Comparison of ENCODE assay signal across 8 mouse cellular contexts in the genomic region with DNA sequence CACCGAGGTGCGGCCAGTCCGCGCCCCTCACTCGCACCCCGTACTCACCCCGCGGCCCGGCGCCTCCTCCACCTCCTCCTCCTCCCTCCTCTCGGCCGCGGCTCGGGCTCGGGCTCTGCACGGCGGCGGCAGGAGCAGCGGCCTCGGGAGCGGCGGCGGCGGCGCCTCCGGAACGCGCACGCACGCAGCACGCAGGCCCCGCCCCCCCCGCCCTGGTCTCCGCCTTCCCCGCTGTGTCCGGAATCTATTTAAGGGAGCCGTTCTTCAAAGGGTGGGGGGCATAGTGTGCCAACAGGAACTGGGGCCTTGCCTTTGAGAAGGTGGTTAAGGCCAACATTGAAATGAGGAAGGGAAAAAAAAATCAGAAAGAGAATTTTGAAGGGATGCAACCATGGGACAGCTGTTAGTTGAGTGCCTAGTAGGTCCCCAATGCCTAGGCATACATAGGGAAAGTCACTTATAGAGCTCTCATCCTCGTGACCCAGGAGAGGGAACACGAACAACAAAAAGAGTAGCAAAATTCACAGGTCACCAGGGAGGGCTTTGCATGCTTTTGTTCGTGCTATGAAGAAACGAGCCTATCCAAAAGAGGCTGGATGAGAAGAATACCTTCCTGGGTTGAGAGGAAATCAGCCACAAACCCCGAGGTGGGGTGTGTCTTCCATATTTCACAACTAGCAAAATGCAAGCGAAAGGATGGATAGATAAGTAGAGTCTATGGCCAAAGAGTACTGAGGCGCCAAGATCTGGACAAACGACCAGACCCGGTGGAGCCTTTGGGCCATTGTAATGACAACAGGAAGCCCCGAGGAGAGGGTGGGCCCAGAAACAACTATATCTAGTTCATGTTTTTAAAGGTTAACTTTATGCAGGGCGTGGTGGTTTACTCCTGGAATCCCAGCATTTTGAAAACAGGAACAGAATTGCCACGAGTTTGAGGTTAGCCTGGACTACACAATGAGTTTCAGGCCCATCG. TPM values are rescaled to one million over a fixed set of nuclear protein-coding genes. Genes with fewer than 3 reads are reported as not detected.
A peak's percentile ranks its signal among the peaks of the same experiment; 100 is the strongest.
DNase-seq lines count a peak whose midpoint lies in the region; ATAC-seq and TF ChIP-seq lines count a peak whose summit lies in the region.

A gene (minus strand): TSS at position 146 of the 976 bp plus-strand sequence.

- H3K36me3 ChIP-seq in E14TG2a.4 (ENCODE audit: insufficient read depth, low read length), result no peaks in the 10 kb centered on the region
- H3K36me3 ChIP-seq in forebrain, embryonic 14.5 days (ENCODE audit: control insufficient read depth, insufficient read depth, low read length), result no peaks in the 10 kb centered on the region
- no peaks in the 10 kb centered on the region for H3K36me3 ChIP-seq in neural tube, embryonic 15.5 days

- H3K9me3 ChIP-seq in E14TG2a.4 (ENCODE audit: low read length), result no peaks in the 10 kb centered on the region
- H3K9me3 ChIP-seq in forebrain, embryonic 14.5 days (replicated peaks; ENCODE audit: control insufficient read depth, low read length), result no peaks in the 10 kb centered on the region
- H3K9me3 ChIP-seq in neural tube, embryonic 15.5 days (replicated peaks), result no peaks in the 10 kb centered on the region

- peak; percentile 84 for DNase-seq in forebrain, embryonic 14.5 days (ENCODE audit: low spot score)
- peak; percentile 81 to 82 for DNase-seq in heart, postnatal 10 days
- DNase-seq in kidney, postnatal 4 days, result peak; percentile 79 to 88
- DNase-seq in lung, adult 18-20 months, result peak; percentile 73 to 75
- peak; percentile 85 for DNase-seq in testis, postnatal 10 days (ENCODE audit: low spot score)

- 0 out of 2 replicates have a peak, but pooled peaks cover 6% of the 10 kb centered on the region for H3K27me3 ChIP-seq in E14TG2a.4 (ENCODE audit: insufficient read depth, low read length)
- H3K27me3 ChIP-seq in forebrain, embryonic 14.5 days (replicated peaks; ENCODE audit: control insufficient read depth, insufficient read depth, low read length), result no peaks in the 10 kb centered on the region
- H3K27me3 ChIP-seq in neural tube, embryonic 15.5 days (replicated peaks), result no peaks in the 10 kb centered on the region

- WGBS in forebrain, embryonic 14.5 days, result 20% methylated on average over 42 of the region's 50 CpGs
- WGBS in neural tube, embryonic 15.5 days, result 21% methylated on average over 42 of the region's 50 CpGs

- no peak for TF ChIP-seq CTCF in E14TG2a.4 (conservative IDR thresholded peaks at IDR 0.05; ENCODE audit: low read length)

- peak within 1 kb of the TSS; percentile 83 for H3K4me3 ChIP-seq in E14TG2a.4 (replicated peaks; ENCODE audit: low read length)
- H3K4me3 ChIP-seq in forebrain, embryonic 14.5 days (ENCODE audit: low read depth, low read length), result peak within 1 kb of the TSS; percentile 80
- H3K4me3 ChIP-seq in neural tube, embryonic 15.5 days (replicated peaks), result peak within 1 kb of the TSS; percentile 67

- H3K4me1 ChIP-seq in E14TG2a.4 (replicated peaks; ENCODE audit: low read depth, low read length), result peaks cover 40% of the 10 kb centered on the region
- H3K4me1 ChIP-seq in forebrain, embryonic 14.5 days (ENCODE audit: control insufficient read depth, insufficient read depth, low read length), result peaks cover 19% of the 10 kb centered on the region; the same call in 1 of the 2 replicates
- peaks cover 30% of the 10 kb centered on the region for H3K4me1 ChIP-seq in neural tube, embryonic 15.5 days

- peak; percentile 86 for ATAC-seq in cerebellum, adult (ENCODE audit: insufficient number of reproducible peaks, low FRiP score, low TSS enrichment)
- peak; percentile 96 for ATAC-seq in forebrain, embryonic 14.5 days
- ATAC-seq in neural tube, embryonic 15.5 days (ENCODE audit: low FRiP score), result peak; percentile 95

- H3K9ac ChIP-seq in forebrain, embryonic 14.5 days (ENCODE audit: low read length), result peak within 1 kb of the TSS; percentile 88
- peak within 1 kb of the TSS; percentile 85 for H3K9ac ChIP-seq in neural tube, embryonic 15.5 days (replicated peaks)

- intact Hi-C loops in heart, postnatal 10 days (cut with DNase I), result loop anchor here (2.0 kb wide), 2 partner anchors 23 to 93 kb away; no protein-coding TSS in a partner anchor

- H3K27ac ChIP-seq in forebrain, embryonic 14.5 days (ENCODE audit: low read depth, low read length), result peak within 1 kb of the TSS; percentile 80
- peak within 1 kb of the TSS; percentile 92 for H3K27ac ChIP-seq in neural tube, embryonic 15.5 days (replicated peaks)

- peak within 1 kb of the TSS; percentile 87 for H3K4me2 ChIP-seq in forebrain, embryonic 14.5 days (ENCODE audit: low read length)
- H3K4me2 ChIP-seq in neural tube, embryonic 15.5 days, result peak within 1 kb of the TSS; percentile 87

RNA-seq across cellular contexts. Expression of the gene that starts here (rescaled TPM):
- polyA plus RNA-seq in forebrain, embryonic 14.5 days (2014; fragmentation: Nextera tagmentation; extraction: Ambion mirVana), result 48.1 and 69.3 TPM in 2 replicates
- total RNA-seq in heart, postnatal 10 days (2021), result 100 to 1,000 TPM; 127 to 130 TPM
- 88.2 and 95.4 TPM in 2 replicates for polyA plus RNA-seq in neural tube, embryonic 15.5 days (2015; fragmentation: Nextera tagmentation; extraction: Ambion mirVana)

Comparison
In these comparisons a context has a peak if more than half of its experiments do, and no peak if none do; other contexts are left out.
1. Peak in every context shown above with its lines: DNase-seq, ATAC-seq, H3K4me3 ChIP-seq and H3K27ac ChIP-seq.